Mouse (Mus musculus): Measurements from ENCODE around the gene Prkaa2.

GRCm38 (mm10) chr4:105088671-105089070 is 21.0 kb downstream of the Prkaa2 start:
- TF ChIP-seq POLR2A (IDR thresholded peaks at IDR 0.05; ENCODE audit: borderline replicate concordance, extremely low read depth, insufficient read depth, insufficient read length, poor library complexity, severe bottlenecking) (no peak), CTCF (IDR thresholded peaks at IDR 0.05; ENCODE audit: borderline replicate concordance, extremely low read depth, insufficient read depth, insufficient read length) (no peak)

All from brain, embryonic 14.5 days (tissue).